Mouse (Mus musculus) adipocyte (in vitro differentiated cells): Measurements from ENCODE around the gene Bcas3.

Experiments
- DNase-seq: peaks from one replicate; pipeline ENCODE4 v3.0.0-alpha.2; 2016; ENCODE audit warnings: low spot score

Bcas3 gene

DNA sequence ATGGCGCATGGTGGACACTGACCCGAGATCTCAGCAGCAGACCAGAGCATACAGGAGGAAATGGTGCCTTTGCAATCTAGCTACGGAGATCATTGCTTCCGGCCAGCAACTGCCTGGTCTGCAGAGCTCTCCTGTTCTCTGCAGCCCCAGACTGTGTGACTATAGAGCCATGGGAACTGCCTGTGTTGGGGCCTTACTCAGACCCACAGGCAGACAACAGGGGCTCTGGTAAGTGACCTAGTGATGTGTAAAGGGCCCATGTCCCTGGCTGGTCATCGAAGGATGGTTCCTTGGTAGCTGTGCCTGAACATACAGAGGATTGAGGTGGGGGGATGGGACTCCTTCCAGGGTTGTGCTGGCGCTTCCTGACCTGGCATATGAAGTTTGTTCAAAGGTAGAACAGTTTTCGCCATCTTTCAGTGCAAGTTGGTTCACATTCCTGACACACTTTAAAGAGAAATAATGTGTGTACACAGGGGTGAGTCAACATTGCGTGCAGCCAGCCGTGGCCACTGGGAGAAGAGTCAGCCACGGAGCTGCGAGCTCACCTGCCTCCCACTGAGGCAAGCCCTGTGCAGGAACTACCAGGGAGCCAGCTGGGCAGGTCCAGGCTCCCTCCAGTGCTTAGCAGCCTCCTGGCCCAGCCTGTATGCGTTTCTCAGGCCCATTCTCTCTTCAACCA, 439.7 kb downstream of the Bcas3 start:
- DNase-seq, result no peak

DNA sequence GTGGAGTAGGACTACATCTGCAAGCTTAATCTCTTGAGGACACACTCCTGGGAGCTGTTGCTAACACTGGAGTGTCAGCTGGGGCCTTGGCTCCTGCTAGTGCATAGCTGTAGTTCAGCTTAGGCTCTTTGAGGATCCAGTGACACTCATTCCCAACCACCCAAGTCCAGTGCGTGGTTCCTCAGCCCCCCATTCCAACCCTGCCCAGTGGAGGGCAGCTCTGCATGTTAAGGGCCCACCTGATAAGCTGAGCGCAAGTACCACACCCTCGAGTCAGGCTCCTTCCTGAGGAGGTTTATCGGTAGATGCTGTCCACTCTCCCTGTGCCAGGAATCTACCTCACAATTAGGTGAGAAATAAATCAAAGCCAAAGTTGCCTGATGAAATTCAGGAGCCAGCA, 446.5 kb downstream of the Bcas3 start:
- no peak for DNase-seq

DNA sequence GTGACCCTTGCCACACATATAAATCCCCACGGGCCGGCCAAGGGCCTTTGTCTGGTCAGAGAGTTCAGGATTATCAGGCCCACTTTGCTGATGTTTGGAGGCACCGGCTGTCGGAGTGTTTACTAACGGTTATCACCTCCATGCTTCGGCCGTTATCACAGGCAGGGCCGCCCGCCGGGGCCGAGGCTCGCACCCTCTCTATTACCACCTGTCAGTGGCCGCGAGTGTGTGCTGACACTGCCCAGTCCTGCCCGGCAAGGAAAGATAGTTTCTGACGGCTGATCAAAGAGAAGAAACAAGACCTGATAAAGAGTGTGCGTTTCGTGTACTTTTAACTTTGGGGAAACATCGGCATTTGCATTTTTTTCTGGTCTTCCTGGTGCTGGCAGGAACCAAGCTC, 446.9 kb downstream of the Bcas3 start:
- no peak for DNase-seq

- DNase-seq, result no peak
These were observed 447.4 kb downstream of the Bcas3 start for GRCm38 (mm10) chr11:85800380-85800779.

DNA sequence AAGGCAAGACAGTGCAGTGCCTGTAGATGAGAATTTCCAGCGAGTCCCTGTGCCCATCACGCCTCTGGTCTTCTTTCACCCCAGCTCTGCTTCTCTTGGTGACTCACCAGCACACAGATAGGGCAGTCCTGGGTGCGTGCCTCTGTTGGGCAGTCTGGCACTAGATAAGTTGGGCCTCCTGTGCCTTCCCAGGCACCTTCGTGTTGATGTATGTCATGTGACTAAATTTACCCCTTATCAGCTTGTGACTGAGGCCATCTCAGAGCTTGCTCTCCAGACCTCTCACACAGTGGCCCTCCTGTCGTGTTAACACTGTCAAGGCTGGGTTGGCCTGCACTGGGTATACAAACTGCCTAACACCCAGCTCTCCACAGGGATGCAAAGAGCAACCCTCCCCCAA, 451.1 kb downstream of the Bcas3 start:
- DNase-seq, result no peak

- no peak for DNase-seq
These were observed 452.8 kb downstream of the Bcas3 start for GRCm38 (mm10) chr11:85805779-85806178.

DNA sequence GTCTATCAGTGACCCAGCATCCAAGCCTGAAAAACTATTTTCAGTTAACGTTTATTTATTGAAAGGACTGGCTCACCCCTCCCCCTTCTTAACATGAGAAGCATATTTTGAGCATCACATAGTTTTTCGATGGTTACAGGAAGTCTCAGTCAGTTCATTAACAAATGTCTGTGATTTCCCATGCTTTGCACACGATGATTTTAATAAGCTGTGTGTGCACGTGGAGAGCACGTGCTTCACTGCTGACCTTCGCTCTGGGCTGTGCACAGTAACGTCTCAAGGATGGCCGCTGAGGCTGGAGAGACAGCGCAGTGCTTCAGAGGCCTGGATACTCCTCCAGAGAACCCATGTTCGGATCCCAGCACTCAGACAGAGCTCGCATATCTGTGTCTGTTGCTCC, 454.4 kb downstream of the Bcas3 start:
- no peak for DNase-seq

GRCm38 (mm10) chr11:85811229-85811628, 458.3 kb downstream of the Bcas3 start:
- DNase-seq, result no peak

DNA sequence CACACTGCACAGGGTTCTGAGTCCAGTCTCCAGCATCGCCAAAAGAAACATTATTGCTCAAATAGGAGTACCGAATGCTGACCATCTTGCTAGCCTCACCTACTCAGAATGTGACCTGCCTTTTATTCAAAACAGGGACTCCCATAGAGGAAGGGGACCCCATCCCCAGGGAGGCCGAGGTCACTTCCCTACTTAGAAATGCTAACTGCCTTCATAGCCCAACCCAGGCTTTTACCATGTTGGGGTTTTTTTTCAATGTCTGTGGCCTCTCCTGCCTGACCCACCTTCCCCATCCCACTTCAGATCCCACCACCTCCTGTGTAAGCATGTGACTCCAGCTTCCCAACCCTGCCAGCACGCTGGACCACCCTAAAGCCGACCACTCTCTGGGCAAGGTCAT, 458.7 kb downstream of the Bcas3 start:
- no peak for DNase-seq

DNA sequence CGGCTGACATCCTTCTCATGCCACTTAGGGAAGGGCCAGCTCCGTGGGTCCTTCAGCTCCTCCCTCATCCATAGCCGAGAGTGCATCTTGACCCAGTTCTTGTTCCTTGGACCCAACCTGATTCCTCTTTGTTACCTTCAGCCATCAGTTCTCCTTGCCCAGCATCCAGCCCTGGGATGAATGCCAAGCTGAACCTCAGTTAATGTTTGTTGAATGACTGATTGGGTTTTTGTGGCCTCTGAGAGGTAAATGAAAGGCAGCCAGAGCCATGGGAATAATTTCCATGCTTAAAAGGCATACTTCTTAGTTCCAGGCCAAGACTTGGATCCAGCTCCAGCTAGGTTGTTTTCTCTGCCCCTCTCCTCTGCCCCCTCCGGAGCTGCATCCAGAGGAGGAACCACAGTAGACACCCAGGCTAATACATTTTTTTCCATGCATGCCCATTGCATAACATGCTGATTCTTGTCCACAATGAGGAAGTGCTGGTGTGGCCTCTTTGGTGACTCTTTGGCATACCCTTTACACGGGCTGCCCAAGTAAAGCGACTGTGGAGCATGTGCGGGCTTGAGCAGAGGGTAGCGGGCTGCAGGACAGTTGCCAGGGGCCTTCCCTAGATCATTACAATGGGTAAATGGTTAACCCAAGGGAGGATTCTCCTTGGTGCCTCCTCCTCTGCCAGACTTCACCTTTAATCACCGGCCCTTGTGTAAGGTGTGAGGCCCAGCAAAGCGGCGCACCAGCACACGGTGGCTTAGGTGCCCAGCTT, 459.4 kb downstream of the Bcas3 start:
- no peak for DNase-seq

DNA sequence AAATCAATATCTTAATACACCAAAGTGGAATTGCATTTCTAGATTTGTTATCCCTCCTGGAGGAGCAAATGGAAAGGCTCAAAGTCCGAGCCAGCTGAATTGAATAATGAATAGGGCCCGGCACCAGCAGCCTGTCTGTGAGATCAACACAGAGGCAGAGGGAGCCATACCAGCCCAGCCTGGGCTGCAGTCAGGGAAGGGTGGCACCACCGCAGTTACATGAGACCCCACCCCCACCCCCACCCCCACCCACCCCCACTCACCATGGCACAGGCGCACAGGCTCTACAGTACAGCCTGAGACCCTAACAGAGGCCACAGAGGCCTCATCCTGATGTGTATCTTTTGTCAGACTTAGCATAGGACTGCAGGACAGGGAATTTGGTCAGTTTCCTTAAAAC, 461.7 kb downstream of the Bcas3 start:
- no peak for DNase-seq

- DNase-seq, result no peak
These were observed 463.5 kb downstream of the Bcas3 start for GRCm38 (mm10) chr11:85816471-85816870.

DNA sequence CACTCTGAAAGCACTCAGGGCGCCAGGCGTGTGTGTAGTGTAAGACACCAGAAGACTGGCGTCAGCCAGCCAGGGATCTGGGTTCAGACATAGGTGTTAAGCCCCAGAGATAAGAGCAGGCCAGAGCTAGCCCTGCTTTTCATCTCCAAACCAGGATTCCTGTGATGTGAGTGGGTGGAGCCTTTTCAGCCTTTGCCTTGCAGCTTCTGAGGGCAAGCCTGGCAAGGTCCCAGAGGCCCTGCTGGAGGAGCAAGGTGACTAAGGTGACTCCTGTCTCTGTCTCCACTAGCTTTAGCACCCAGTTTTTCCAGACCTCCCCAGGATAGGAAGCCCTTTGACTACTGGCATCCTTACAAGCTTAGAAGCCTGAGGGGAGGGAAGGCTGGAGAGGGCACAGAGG, 465.4 kb downstream of the Bcas3 start:
- DNase-seq, result no peak

DNA sequence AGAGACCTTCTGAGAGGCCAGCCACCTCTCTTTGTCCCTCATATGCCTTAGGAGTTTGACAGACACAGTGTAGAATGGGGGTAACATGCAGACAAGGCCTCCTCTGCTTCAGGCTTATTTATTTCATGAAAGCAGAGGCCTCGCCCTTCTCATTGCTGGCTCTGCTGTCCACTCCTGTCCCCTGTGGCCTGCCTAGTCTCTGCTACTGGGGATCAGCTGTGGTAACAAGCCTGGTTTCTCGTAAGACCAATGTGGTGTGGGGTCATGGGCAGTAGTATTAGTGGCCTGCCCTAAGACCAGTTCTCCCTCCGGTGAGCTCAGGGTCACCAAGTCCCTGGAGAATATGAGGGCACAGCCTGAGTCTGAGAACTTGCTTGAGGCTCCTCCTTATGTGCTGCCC, 468.0 kb downstream of the Bcas3 start:
- peak; percentile 48 for DNase-seq

GRCm38 (mm10) chr11:85821659-85822058, 468.7 kb downstream of the Bcas3 start:
- DNase-seq, result no peak

DNA sequence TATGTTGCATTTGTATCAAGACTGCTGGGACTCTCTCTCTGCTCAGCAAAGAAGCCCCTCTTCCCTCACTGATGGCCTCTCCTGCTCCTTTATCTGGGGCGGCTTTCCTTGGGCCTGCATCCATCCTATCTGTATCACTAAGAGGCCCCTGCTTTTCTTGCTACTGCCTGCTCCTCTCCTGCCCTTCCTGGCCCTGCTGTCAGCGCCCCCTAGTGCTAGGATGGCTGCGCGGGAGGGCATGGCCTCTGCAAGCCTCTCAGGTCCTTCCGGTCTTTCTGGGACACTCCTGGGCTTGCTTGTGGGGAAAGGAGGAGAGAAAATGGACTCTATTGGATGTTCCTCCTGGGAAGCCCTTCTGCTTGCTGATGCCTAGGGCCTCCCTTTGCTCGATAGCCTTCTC, 470.2 kb downstream of the Bcas3 start:
- DNase-seq, result peak; percentile 70

GRCm38 (mm10) chr11:85823794-85824193, 470.8 kb downstream of the Bcas3 start:
- no peak for DNase-seq

DNA sequence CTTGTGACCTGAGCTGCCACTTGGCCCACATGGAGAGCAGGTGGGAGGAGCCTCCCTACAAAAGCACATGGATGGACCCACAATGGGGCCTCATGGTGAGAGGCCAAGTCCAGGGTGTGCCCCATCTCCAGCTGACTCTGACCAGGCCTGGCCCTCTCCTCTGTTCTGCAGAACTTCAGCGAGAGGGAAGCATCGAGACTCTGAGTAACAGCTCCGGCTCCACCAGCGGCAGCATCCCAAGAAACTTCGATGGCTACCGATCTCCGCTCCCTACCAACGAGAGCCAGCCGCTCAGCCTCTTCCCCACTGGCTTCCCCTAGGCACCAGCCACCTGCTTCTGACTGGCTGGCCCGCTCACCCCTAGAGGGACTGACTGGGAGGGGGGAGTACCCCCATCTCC, 472.1 kb downstream of the Bcas3 start:
- no peak for DNase-seq

GRCm38 (mm10) chr11:85825823-85826222, 472.9 kb downstream of the Bcas3 start:
- DNase-seq, result no peak

- no peak for DNase-seq
These were observed 474.4 kb downstream of the Bcas3 start for GRCm38 (mm10) chr11:85827342-85827741.

- no peak for DNase-seq
These were observed 475.9 kb downstream of the Bcas3 start for GRCm38 (mm10) chr11:85828691-85829519.

GRCm38 (mm10) chr11:85829520-85830440, 476.8 kb downstream of the Bcas3 start:
- no peak for DNase-seq
